Mouse (Mus musculus): ENCODE measurements at regions not wholly inside any gene's neighbourhood (a gene's known extent, or its start where the extent isn't known, plus 50 kb on each side); places are given as distances from the start of the nearest gene placed in this dataset.

DNA sequence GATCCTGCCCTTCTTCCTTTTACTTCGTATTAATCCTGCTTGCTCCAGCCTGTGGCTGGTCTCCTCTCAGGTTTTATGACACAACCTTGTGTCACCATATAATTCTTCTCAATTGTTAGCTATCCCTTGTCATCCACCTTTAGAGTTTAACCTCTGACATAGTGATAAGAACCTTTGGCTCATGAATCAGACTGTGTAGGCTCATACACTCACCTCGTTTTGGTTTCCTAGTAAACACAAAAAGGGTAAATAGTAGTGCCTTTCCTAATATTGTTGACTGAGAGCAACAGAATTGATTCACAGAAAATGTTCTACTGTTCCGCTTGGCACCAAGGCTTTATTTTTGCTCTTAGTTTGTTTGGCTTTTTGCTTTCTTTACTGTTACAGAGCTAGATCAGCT lies 216.2 kb upstream of the H2al1a start:
- Histone ChIP-seq H3K36me3 (ENCODE audit: control insufficient read depth, insufficient read depth, low read length) (no peaks in the 10 kb centered on the region), H3K9ac (ENCODE audit: low read depth, low read length) (no peak overlapping the region), H3K4me3 (ENCODE audit: low read length) (no peak overlapping the region), H3K4me1 (ENCODE audit: control insufficient read depth, insufficient read depth, low read length) (no peaks in the 10 kb centered on the region), H3K4me2 (ENCODE audit: low read depth, low read length) (no peak overlapping the region), H3K27ac (ENCODE audit: low read length) (no peak overlapping the region), H3K9me3 (ENCODE audit: control insufficient read depth, low read length) (no peaks in the 10 kb centered on the region), H3K27me3 (replicated peaks; ENCODE audit: control insufficient read depth, insufficient read depth, low read length) (no peaks in the 10 kb centered on the region)
- no peak for ATAC-seq
- 72% methylated on average over 3 of the region's 3 CpGs for WGBS

DNA sequence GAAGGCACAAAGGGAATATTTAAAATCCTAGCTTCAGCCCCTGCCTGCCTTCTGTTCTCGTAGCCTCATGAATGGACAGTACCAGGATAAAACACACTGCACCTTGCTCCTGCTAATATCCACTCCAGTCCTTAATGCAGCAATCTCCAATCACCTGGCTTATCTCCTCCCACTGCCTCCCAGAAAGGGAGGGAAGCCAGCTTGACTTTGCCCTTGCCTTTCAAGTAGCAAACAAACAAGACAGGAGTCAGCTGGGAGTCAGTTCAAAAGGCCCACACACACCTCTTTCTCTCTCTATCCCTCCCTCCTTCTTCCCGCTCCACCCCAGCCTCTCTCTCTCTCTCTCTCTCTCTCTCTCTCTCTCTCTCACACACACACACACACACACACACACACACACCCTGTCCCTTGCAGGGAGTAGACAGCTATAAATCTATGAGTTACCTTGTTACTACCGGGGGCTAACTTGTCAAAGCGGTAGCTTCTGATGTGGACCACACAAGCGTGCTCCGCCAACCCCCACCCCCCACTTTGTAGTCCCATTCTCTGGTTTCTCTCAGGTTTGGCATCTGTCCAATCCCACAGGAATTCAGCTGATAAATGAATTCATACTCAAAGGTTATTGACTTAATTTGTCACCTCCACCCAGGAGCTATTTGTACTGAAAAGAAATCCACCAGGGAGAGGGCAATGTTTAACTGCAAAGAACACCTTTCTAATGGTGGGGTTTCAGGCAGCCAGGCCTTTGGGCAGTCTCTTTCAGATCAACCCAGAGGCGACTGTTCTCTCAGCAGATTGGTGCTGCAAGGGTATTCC lies 212.6 kb upstream of the H2al1a start:
- H3K27me3 ChIP-seq (replicated peaks; ENCODE audit: control insufficient read depth, insufficient read depth, low read length): no peaks in the 10 kb centered on the region
- no peak overlapping the region for H3K4me3 ChIP-seq (ENCODE audit: low read length)
- peak; percentile 81 for ATAC-seq
- no peaks in the 10 kb centered on the region for H3K4me1 ChIP-seq (ENCODE audit: control insufficient read depth, insufficient read depth, low read length)
- no peak overlapping the region for H3K9ac ChIP-seq (ENCODE audit: low read depth, low read length)
- H3K4me2 ChIP-seq (ENCODE audit: low read depth, low read length): no peak overlapping the region
- H3K36me3 ChIP-seq (ENCODE audit: control insufficient read depth, insufficient read depth, low read length): no peaks in the 10 kb centered on the region
- H3K27ac ChIP-seq (ENCODE audit: low read length): no peak overlapping the region
- WGBS: 50% methylated on average over 6 of the region's 7 CpGs
- H3K9me3 ChIP-seq (ENCODE audit: control insufficient read depth, low read length): no peaks in the 10 kb centered on the region

DNA sequence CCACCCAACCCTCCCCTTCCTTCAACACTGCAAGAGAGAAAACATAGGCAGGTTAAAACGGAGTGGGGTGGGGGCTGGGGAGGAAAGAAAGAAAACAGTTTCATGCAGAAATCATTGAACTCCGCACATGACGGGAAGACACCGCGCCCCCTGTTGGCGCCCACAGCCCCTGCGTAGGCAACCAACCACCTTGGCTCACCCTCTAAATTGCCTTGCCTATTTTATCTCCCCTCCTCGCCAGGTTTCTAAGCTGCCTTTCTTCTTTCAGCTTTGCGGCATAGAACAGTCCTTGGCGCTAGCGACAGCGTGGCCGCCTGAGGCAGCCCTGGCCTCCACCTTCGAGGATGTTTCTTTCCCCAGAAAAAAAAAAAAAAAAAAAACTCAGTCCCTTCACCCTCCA lies 211.1 kb upstream of the H2al1a start:
- Histone ChIP-seq H3K4me3 (ENCODE audit: low read length) (no peak overlapping the region), H3K36me3 (ENCODE audit: control insufficient read depth, insufficient read depth, low read length) (no peaks in the 10 kb centered on the region)
- 22% methylated on average over 14 of the region's 14 CpGs for WGBS

DNA sequence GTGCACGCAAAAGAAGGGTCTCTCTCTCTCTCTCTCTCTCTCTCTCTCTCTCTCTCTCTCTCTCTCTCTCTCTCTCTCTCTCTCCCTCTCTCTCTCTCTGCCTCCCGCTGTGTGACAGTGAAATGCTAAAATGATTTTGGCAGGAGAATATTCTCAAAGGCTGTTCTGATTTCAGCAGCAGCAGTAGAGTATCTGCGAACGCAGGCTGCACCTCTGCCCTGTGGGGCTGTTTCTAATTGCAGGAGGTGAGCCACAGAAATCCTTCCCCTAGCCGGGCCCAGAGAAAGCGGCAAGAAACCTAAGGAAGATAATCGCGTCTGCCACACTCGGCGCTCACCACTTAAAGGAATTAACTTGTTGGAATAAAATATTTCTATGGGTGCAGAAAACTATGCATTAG lies 210.6 kb upstream of the H2al1a start:
- no peaks in the 10 kb centered on the region for H3K9me3 ChIP-seq (ENCODE audit: control insufficient read depth, low read length)
- H3K9ac ChIP-seq (ENCODE audit: low read depth, low read length): no peak overlapping the region
- H3K36me3 ChIP-seq (ENCODE audit: control insufficient read depth, insufficient read depth, low read length): no peaks in the 10 kb centered on the region
- H3K4me1 ChIP-seq (ENCODE audit: control insufficient read depth, insufficient read depth, low read length): no peaks in the 10 kb centered on the region
- no peaks in the 10 kb centered on the region for H3K27me3 ChIP-seq (replicated peaks; ENCODE audit: control insufficient read depth, insufficient read depth, low read length)
- WGBS: 48% methylated on average over 10 of the region's 10 CpGs
- no peak for ATAC-seq
- no peak overlapping the region for H3K4me2 ChIP-seq (ENCODE audit: low read depth, low read length)
- no peak overlapping the region for H3K4me3 ChIP-seq (ENCODE audit: low read length)
- H3K27ac ChIP-seq (ENCODE audit: low read length): no peak overlapping the region

More for the DNA sequence above, 211.1 kb upstream of the H2al1a start:
- no peak for ATAC-seq
- Histone ChIP-seq H3K9me3 (ENCODE audit: control insufficient read depth, low read length) (no peaks in the 10 kb centered on the region), H3K27me3 (replicated peaks; ENCODE audit: control insufficient read depth, insufficient read depth, low read length) (no peaks in the 10 kb centered on the region), H3K4me2 (ENCODE audit: low read depth, low read length) (peak overlapping the region; percentile 32; the same call in 1 of the 2 replicates), H3K4me1 (ENCODE audit: control insufficient read depth, insufficient read depth, low read length) (no peaks in the 10 kb centered on the region), H3K27ac (ENCODE audit: low read length) (no peak overlapping the region), H3K9ac (ENCODE audit: low read depth, low read length) (no peak overlapping the region)

DNA sequence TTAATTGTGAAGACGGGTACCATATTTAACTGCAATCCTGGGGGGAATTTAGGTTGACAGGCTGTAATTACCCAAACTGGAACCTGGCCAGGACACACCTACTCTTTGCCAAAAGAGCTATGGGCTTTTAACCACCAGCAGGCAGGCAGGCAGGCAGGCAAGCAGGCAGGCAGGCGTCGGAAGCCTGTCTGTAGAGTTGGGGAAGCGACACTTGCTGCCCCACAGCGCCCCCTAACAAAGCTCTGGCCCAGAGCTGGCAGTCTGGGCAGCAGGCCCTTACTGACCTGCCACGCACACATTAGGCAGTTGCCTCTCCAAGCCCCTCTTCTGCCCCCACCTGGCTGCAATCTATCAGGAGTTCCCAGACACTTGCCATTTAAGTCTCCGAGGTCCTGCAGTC lies 208.6 kb upstream of the H2al1a start:
- 39% methylated on average over 7 of the region's 7 CpGs for WGBS
- H3K4me1 ChIP-seq (ENCODE audit: control insufficient read depth, insufficient read depth, low read length): no peaks in the 10 kb centered on the region
- H3K9me3 ChIP-seq (ENCODE audit: control insufficient read depth, low read length): no peaks in the 10 kb centered on the region
- H3K27me3 ChIP-seq (replicated peaks; ENCODE audit: control insufficient read depth, insufficient read depth, low read length): no peaks in the 10 kb centered on the region
- H3K9ac ChIP-seq (ENCODE audit: low read depth, low read length): no peak overlapping the region
- no peak for ATAC-seq
- no peak overlapping the region for H3K4me2 ChIP-seq (ENCODE audit: low read depth, low read length)
- H3K36me3 ChIP-seq (ENCODE audit: control insufficient read depth, insufficient read depth, low read length): no peaks in the 10 kb centered on the region
- no peak overlapping the region for H3K4me3 ChIP-seq (ENCODE audit: low read length)
- H3K27ac ChIP-seq (ENCODE audit: low read length): no peak overlapping the region

DNA sequence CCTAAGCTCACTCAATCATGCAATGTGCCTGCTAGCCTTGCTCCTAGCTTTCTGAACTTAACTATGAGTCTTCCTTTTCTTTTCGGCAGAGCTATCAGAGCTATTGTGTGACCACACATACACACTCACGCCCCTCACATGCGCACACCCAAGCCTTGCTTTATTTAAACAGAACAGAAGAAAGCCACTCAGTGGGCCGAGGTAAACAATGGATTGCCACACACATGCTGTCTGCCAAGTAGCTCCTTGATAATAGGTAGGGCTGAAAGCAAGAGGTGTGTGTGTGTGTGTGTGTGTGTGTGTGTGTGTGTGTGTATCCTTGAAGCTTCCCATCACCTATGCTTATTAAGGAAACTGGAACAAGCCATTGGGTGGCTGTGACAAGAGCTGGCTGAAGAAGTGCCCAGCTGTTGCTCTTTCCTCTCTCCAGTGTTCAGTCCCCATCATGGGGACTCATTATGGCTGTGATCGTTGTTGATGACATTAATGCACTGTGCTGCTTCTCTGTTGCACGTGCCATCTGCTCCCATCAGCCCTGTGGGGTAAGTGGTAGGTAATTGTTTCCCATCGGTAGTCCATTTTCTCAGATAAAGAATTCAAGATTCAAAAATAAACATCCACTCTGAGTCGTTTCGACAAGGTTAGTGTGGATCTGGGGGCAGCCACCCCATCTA lies 201.3 kb upstream of the H2al1a start:
- no peak overlapping the region for H3K4me3 ChIP-seq (ENCODE audit: low read length)

GRCm38 (mm10) chrX:11098366-11098765 lies 200.7 kb upstream of the H2al1a start:
- Histone ChIP-seq H3K36me3 (ENCODE audit: control insufficient read depth, insufficient read depth, low read length) (no peaks in the 10 kb centered on the region), H3K4me1 (ENCODE audit: control insufficient read depth, insufficient read depth, low read length) (no peaks in the 10 kb centered on the region), H3K27me3 (replicated peaks; ENCODE audit: control insufficient read depth, insufficient read depth, low read length) (0 out of 2 replicates have a peak, but pooled peaks cover 6% of the 10 kb centered on the region), H3K4me3 (ENCODE audit: low read length) (no peak overlapping the region), H3K27ac (ENCODE audit: low read length) (no peak overlapping the region), H3K4me2 (ENCODE audit: low read depth, low read length) (no peak overlapping the region), H3K9ac (ENCODE audit: low read depth, low read length) (no peak overlapping the region), H3K9me3 (ENCODE audit: control insufficient read depth, low read length) (no peaks in the 10 kb centered on the region)
- WGBS: 37% methylated on average over 4 of the region's 4 CpGs
- no peak for ATAC-seq

More for the DNA sequence above, 201.3 kb upstream of the H2al1a start:
- Histone ChIP-seq H3K9ac (ENCODE audit: low read depth, low read length) (no peak overlapping the region), H3K4me1 (ENCODE audit: control insufficient read depth, insufficient read depth, low read length) (no peaks in the 10 kb centered on the region), H3K27me3 (replicated peaks; ENCODE audit: control insufficient read depth, insufficient read depth, low read length) (0 out of 2 replicates have a peak, but pooled peaks cover 6% of the 10 kb centered on the region), H3K4me2 (ENCODE audit: low read depth, low read length) (no peak overlapping the region), H3K9me3 (ENCODE audit: control insufficient read depth, low read length) (no peaks in the 10 kb centered on the region), H3K27ac (ENCODE audit: low read length) (no peak overlapping the region), H3K36me3 (ENCODE audit: control insufficient read depth, insufficient read depth, low read length) (no peaks in the 10 kb centered on the region)
- no peak for ATAC-seq
- WGBS: 52% methylated on average over 9 of the region's 9 CpGs

- no peak for ATAC-seq
- Histone ChIP-seq H3K36me3 (ENCODE audit: control insufficient read depth, insufficient read depth, low read length) (no peaks in the 10 kb centered on the region), H3K9ac (ENCODE audit: low read depth, low read length) (no peak overlapping the region), H3K4me1 (ENCODE audit: control insufficient read depth, insufficient read depth, low read length) (no peaks in the 10 kb centered on the region), H3K4me3 (ENCODE audit: low read length) (no peak overlapping the region), H3K27me3 (replicated peaks; ENCODE audit: control insufficient read depth, insufficient read depth, low read length) (0 out of 2 replicates have a peak, but pooled peaks cover 7% of the 10 kb centered on the region), H3K9me3 (ENCODE audit: control insufficient read depth, low read length) (no peaks in the 10 kb centered on the region), H3K4me2 (ENCODE audit: low read depth, low read length) (no peak overlapping the region), H3K27ac (ENCODE audit: low read length) (no peak overlapping the region)
- WGBS: 70% methylated on average over 13 of the region's 13 CpGs
Observed at GRCm38 (mm10) chrX:11099146-11100087, 199.6 kb upstream of the H2al1a start.

- Histone ChIP-seq H3K4me2 (ENCODE audit: low read depth, low read length) (no peak overlapping the region), H3K4me3 (ENCODE audit: low read length) (no peak overlapping the region), H3K36me3 (ENCODE audit: control insufficient read depth, insufficient read depth, low read length) (no peaks in the 10 kb centered on the region), H3K27ac (ENCODE audit: low read length) (no peak overlapping the region), H3K9ac (ENCODE audit: low read depth, low read length) (no peak overlapping the region), H3K9me3 (ENCODE audit: control insufficient read depth, low read length) (no peaks in the 10 kb centered on the region), H3K4me1 (ENCODE audit: control insufficient read depth, insufficient read depth, low read length) (no peaks in the 10 kb centered on the region), H3K27me3 (replicated peaks; ENCODE audit: control insufficient read depth, insufficient read depth, low read length) (0 out of 2 replicates have a peak, but pooled peaks cover 8% of the 10 kb centered on the region)
- WGBS: 52% methylated on average over 3 of the region's 3 CpGs
- no peak for ATAC-seq
Observed at GRCm38 (mm10) chrX:11100935-11101334, 198.1 kb upstream of the H2al1a start.
